Mouse (Mus musculus) cerebellum, adult 2 months (tissue): ENCODE measurements around the gene Pum1. TPM values are rescaled to one million over a fixed set of nuclear protein-coding genes. Genes with fewer than 3 reads are reported as not detected.
"Not testable (repeated sequence)": the region's sequence is repeated elsewhere in the genome, so short reads cannot be mapped to it uniquely, and the experiment has no call there.

Experiments used
- DNase-seq, 2 experiments: peaks; one replicate each; pipeline ENCODE4 v3.0.0; 2021
- H3K27ac ChIP-seq: fragments of 200-500 bp; 2 replicates; pipeline ENCODE4 v1.5.1; 2012; ENCODE audit warnings: low read length, control low read depth, inconsistent platforms; ENCODE audit not compliant: insufficient read depth
- H3K27me3 ChIP-seq: fragments of 200-500 bp; 2 replicates; pipeline ENCODE4 v1.6.1; 2012; ENCODE audit warnings: inconsistent platforms, mild to moderate bottlenecking, low read length, moderate library complexity; ENCODE audit not compliant: control insufficient read depth, insufficient read depth
- H3K4me1 ChIP-seq: fragments of 200-500 bp; 2 replicates; pipeline ENCODE4 v1.6.1; 2011; ENCODE audit warnings: low read length; ENCODE audit not compliant: control insufficient read depth, insufficient read depth
- H3K4me3 ChIP-seq: fragments of 200-500 bp; replicated peaks from 2 replicates; pipeline ENCODE3; 2011; ENCODE audit warnings: mild to moderate bottlenecking, low read depth, low read length, control low read depth; ENCODE audit not compliant: insufficient read depth
- CTCF ChIP-seq: fragments of 200-500 bp; IDR thresholded peaks from 2 replicates; pipeline ENCODE4 v1.5.1; 2011; ENCODE audit warnings: low read depth, mild to moderate bottlenecking, control low read depth, low read length, moderate library complexity, borderline replicate concordance; ENCODE audit not compliant: insufficient read depth
- POLR2A ChIP-seq: fragments of 200-500 bp; IDR thresholded peaks from 2 replicates; pipeline ENCODE4 v1.6.1; 2011; ENCODE audit warnings: low read length, control low read depth, borderline replicate concordance; ENCODE audit not compliant: insufficient read depth
- WGBS: fragments of 180-500 bp; shearing (Covaris S2); methylation state at CpG from one replicate; pipeline ENCODE4 v1.1.7; 2018; 5-methylcytosine and 5-hydroxymethylcytosine counted together
- polyA plus RNA-seq: library from polyadenylated mRNA; depleted of rRNA; stranded (reverse); fragments of >200 nt; gene quantifications from 2 replicates; pipeline ENCODE4 v1.2.3, GENCODE M21; 2012; rRNA removed

The Pum1 gene
- polyA plus RNA-seq, result 49.6 and 53.0 TPM in 2 replicates

GRCm38 (mm10) chr4:130662979-130663725, at the start of gene Pum1:
Pum1 (plus strand) TSS chr4:130663321.
- Histone ChIP-seq H3K27ac (peak within 1 kb of the TSS; percentile 57), H3K27me3 (no peaks in the 10 kb centered on the region), H3K4me3 (peak within 1 kb of the TSS; percentile 72), H3K4me1 (no peaks in the 10 kb centered on the region; the same call in none of the 2 replicates)
- TF ChIP-seq CTCF (no peak), POLR2A (peak; percentile 81)
- DNase-seq, result peak; percentile 88 to 91
- under 1% methylated on average over 88 of the region's 90 CpGs for WGBS

DNA sequence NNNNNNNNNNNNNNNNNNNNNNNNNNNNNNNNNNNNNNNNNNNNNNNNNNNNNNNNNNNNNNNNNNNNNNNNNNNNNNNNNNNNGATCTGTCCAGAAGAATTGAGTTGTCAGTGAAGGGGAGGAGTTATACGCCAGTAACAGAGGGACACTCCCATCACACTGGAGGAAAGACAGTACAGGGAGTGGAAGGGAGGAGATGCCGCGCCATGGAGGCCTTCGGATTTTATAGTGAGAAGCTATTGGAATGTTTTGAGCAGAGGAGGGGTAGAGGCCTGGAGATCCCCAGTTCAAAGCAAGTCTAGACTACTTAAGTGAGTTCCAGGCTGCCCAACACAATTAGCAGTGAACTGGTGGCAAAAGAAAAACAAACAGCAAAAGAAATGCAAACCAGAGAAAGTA, 33.7 kb upstream of the Pum1 start:
- WGBS, result 8% methylated on average over 4 of the region's 4 CpGs
- Histone ChIP-seq H3K27ac (no peak overlapping the region), H3K4me3 (peak overlapping the region; percentile 37), H3K4me1 (no peaks in the 10 kb centered on the region), H3K27me3 (no peaks in the 10 kb centered on the region)
- TF ChIP-seq POLR2A, result no peak
- TF ChIP-seq CTCF, result no peak
- peak; percentile 24 to 30 for DNase-seq

GRCm38 (mm10) chr4:130630232-130630847, 32.8 kb upstream of the Pum1 start:
- DNase-seq, result no peak
- no peaks in the 10 kb centered on the region for H3K27me3 ChIP-seq
- H3K4me3 ChIP-seq, result no peak overlapping the region
- no peaks in the 10 kb centered on the region for H3K4me1 ChIP-seq
- WGBS, result 83% methylated on average over 3 of the region's 3 CpGs
- no peak for TF ChIP-seq POLR2A
- TF ChIP-seq CTCF, result no peak
- H3K27ac ChIP-seq, result no peak overlapping the region

DNA sequence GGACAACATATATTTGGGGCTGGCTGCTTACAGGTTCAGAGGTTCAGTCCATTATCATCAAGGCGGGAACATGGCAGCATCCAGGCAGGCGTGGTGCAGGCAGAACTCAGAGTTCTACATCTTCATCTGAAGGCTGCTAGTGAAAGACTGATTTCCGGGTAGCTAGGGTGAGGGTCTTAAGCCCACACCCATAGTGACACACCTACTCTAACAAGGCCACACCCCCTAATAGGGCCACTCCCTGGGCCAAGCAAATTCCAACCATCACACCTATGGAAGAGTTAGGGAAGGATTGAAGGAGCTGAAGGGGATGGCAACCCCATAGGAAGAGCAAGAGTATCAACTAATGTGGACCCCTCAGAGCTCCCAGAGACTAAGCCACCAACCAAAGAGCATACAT, 28.0 kb upstream of the Pum1 start:
- not testable (repeated sequence) for H3K27me3 ChIP-seq, H3K27ac ChIP-seq, H3K4me3 ChIP-seq, DNase-seq, H3K4me1 ChIP-seq
- 95% methylated on average over 3 of the region's 3 CpGs for WGBS

DNA sequence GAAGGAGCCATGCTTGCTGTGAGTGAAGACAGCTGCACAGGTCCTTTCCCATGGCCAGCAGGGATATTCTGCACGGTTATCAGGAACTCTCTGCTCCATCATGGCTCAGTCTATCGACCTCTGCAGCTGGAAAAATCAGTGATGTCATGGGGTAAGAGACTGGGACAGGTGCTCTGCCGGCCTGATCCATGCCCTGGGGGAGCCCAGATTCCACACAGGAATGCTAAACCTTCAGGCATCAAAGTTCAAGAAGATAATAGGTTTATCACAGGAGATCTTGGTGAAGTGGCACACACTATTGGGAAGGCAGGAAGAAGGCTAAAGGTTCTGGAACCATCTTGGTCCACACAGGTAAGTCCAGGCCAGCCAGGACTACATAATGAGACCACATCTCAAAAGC, 26.4 kb upstream of the Pum1 start:
- Histone ChIP-seq H3K27me3 (no peaks in the 10 kb centered on the region), H3K27ac (no peak overlapping the region), H3K4me1 (no peaks in the 10 kb centered on the region), H3K4me3 (no peak overlapping the region)
- no peak for DNase-seq
- TF ChIP-seq POLR2A, result no peak
- WGBS, result 74% methylated on average over 3 of the region's 3 CpGs

GRCm38 (mm10) chr4:130637488-130638422, 25.4 kb upstream of the Pum1 start:
- WGBS, result 93% methylated on average over 8 of the region's 9 CpGs
- no peak for DNase-seq
- Histone ChIP-seq H3K4me3 (no peak overlapping the region), H3K4me1 (no peaks in the 10 kb centered on the region), H3K27ac (no peak overlapping the region), H3K27me3 (no peaks in the 10 kb centered on the region)
- no peak for TF ChIP-seq POLR2A
- TF ChIP-seq CTCF, result no peak

DNA sequence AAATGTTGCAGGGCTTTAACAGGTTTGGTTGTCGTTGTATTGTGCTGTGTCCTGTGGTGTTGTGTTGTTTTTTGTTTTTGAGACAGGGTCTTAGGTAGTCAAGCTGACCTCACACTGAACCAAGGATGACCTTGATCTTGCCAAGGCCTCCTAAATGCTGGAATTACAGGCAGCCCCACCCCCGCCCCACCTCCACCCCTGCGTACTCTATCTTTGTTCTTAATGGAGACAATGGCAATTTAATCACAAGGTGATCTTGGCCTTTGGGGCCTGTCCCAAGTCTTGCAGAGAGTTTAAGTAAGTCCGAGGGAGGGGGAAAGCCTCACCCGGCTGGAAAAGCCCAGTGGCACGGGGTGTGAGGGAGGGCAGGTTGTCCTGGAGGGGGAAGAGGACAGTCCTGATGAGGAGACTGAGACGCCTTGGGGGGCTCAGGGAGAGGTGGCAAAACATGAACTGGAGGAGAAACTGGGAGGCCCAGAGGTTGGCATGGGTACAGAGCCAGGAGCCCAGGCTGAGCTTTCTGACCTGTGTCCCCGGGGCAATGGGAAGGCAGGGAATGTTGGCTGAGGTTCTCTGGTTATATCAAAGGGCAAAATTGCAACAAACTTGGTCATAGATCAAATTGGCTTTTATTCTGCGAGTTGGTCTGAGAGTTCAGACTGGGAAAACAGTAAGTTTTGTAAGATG, 22.9 kb upstream of the Pum1 start:
- H3K4me3 ChIP-seq, result no peak overlapping the region
- no peaks in the 10 kb centered on the region for H3K27me3 ChIP-seq
- DNase-seq, result no peak
- H3K27ac ChIP-seq, result no peak overlapping the region
- TF ChIP-seq CTCF (no peak), POLR2A (no peak)
- no peaks in the 10 kb centered on the region for H3K4me1 ChIP-seq
- WGBS, result 74% methylated on average over 9 of the region's 9 CpGs
